Mouse (Mus musculus): ENCODE data around the gene Dclk1.
A peak's percentile ranks its signal among the peaks of the same experiment; 100 is the strongest.
"Not testable (repeated sequence)": the region's sequence is repeated elsewhere in the genome, so short reads cannot be mapped to it uniquely, and the experiment has no call there.

Gene Dclk1

GRCm38 (mm10) chr3:55241730-55242421, at the start of gene Dclk1:
Gene Dclk1, plus strand, starts transcription at chr3:55242364.
- no peak for DNase-seq (ENCODE audit: low read depth, low spot score)

GRCm38 (mm10) chr3:55193351-55193750, 48.8 kb upstream of the Dclk1 start:
- DNase-seq (ENCODE audit: low read depth, low spot score), result no peak

GRCm38 (mm10) chr3:55194792-55195191, 47.4 kb upstream of the Dclk1 start:
- DNase-seq (ENCODE audit: low read depth, low spot score), result no peak

GRCm38 (mm10) chr3:55195581-55196327, 46.4 kb upstream of the Dclk1 start:
- DNase-seq (ENCODE audit: low read depth, low spot score), result no peak

DNA sequence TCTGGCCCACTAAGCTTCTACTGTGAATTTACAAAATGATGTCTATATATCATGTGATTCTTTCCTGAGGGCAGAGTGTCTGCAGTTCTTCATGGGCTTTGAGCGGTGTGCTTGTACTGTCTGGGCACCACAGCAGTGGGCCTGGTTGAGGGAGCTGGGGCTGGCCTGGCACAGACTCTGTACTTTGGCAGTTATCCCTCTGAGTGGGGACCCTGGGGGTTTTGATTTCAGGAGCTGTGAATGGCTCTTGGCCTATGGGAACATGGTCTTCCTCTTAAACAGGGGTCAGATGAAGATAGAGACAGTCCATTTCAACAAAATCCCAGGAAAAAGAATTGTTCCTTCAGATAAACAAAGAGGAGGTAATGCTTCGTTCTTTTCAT, 45.8 kb upstream of the Dclk1 start:
- no peak for DNase-seq (ENCODE audit: low read depth, low spot score)

DNA sequence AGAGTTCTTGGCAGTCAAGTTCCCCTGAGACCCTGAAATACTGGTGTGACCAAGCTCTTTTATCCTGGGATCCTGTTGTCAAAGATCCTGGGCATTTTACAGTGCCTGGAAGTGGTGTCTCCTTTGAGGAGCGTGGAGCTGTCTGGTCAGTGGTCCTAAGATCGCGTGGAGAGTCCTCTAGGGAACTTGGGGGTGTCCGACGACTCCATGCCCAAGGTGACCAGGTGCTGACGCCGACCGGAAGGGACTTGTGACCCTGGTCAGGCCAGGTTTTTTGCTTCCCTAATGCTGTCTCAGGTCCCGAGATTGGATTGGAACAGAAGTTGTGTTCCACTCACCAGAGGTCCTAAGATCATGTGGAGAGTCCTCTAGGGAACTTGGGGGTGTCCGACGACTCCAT, 38.5 kb upstream of the Dclk1 start:
- not testable (repeated sequence) for DNase-seq (ENCODE audit: low read depth, low spot score)

GRCm38 (mm10) chr3:55206413-55206812, 35.8 kb upstream of the Dclk1 start:
- no peak for DNase-seq (ENCODE audit: low read depth, low spot score)

GRCm38 (mm10) chr3:55207665-55208064, 34.5 kb upstream of the Dclk1 start:
- DNase-seq (ENCODE audit: low read depth, low spot score), result no peak

GRCm38 (mm10) chr3:55212254-55212653, 29.9 kb upstream of the Dclk1 start:
- DNase-seq (ENCODE audit: low read depth, low spot score), result no peak

DNA sequence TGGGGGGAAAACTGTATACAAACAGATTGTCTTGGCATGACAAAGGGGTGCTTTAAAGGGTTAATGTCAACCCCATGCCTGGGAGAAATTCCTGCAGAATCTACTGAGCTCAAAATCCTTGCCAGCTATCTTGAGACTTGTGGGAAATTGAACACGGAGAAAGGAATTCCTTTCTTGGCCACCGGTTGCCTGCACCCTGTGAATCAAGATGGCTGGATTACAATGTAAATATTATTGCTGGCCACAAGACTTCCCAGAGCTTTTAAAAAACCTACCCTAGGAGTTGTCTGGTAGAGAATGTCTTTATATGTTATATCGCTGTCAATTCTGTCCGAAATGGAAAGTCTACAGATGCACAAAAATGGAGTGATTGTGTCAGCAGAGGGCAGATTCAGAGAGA, 28.4 kb upstream of the Dclk1 start:
- no peak for DNase-seq (ENCODE audit: low read depth, low spot score)

DNA sequence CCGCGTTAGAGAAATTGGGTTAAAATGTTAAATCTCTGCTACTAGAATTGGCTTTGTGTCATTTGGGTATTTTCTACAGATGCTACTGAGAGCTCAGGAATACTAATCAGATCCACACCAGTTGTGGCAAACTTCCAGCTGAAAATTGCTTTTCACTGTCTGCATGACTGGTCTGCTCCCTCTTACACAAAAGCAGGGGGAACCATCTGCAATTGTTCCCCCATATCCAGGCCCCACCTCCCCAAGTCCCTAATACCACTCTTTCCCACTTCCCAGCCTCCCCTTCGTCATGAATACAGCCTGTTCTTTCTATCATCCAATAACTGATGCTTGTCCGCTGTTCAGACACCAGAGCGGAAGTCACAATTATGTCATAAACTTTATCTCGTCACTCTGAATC, 27.8 kb upstream of the Dclk1 start:
- no peak for DNase-seq (ENCODE audit: low read depth, low spot score)

GRCm38 (mm10) chr3:55222502-55222901, 19.7 kb upstream of the Dclk1 start:
- DNase-seq (ENCODE audit: low read depth, low spot score), result no peak

- no peak for DNase-seq (ENCODE audit: low read depth, low spot score)
Measured at GRCm38 (mm10) chr3:55223862-55224261, 18.3 kb upstream of the Dclk1 start.

- peak; percentile 74 for DNase-seq (ENCODE audit: low read depth, low spot score)
Measured at GRCm38 (mm10) chr3:55226501-55227213, 15.5 kb upstream of the Dclk1 start.

- no peak for DNase-seq (ENCODE audit: low read depth, low spot score)
Measured at GRCm38 (mm10) chr3:55227214-55227581, 15.0 kb upstream of the Dclk1 start.

DNA sequence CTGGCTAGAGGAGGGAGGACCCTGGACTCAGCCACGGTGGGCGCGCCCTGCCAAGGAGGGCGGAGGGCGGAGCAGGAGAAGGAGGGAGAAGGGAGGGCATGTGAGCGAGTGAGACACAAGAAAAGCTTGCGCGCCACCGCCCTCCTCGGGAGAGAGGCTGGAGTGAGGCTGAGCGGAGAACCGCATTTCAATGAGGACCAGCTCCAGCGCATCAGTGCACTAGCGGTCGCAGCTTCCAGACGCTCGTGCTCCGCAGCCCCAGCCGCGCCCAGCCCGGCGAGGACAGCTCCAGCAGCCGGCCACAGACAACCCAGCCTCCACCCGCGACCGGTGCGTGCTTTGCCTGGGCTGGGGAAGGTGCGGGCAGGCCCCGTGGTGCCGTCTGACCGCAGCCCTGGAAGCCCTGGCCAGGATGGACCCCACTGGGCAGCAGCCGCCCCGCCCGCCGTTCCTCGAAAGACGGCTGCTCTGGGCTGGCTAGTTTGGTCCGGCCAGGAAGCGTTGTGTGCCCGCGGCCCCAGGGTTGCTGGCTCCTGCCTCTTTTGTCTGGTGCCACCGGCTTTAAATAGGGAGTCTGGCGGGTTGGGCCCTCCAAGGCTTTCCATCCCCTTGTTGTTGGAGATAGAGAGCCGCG, 375 bp downstream of the Dclk1 start:
- no peak for DNase-seq (ENCODE audit: low read depth, low spot score)

DNA sequence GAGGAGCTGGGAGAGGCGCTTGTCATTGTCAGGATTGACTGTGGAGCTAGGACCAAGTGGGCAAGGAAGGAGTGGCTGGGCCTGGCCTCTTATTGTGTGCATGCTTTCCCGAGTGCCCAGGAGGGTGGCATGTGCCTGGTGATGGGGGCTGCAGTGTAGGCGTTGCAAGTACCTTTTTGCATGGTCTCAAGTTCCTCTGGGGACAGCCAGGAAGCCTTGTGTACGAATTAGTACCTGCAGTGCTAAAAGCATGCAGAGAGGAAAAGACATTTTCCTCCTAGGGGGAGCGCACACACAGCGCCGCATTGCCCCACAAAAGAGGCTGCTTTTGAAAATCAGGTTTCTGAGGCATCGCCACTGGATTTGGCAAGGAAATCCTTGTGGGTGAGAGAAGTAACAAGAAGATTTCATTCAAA, 900 bp downstream of the Dclk1 start:
- no peak for DNase-seq (ENCODE audit: low read depth, low spot score)

DNA sequence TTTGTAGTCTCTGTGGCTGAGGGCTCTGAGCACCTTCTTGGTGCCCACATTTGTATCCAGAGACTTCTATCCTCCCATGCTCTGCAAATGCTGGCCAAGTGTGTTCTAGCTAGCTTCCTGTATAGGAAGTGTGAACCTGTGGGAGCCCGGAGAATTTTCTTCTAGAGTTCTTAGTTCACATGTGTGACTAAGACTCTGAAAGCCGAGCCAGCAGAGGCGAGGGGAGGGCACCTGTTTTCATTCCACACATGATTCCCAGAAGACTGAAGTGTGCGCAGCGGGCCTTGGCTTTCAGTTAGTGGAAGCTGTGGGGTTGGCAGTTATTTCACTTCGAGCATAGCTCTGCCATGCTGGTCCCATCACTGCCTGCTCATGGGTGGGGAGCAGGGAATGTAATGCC, 1.9 kb downstream of the Dclk1 start:
- DNase-seq (ENCODE audit: low read depth, low spot score), result no peak

DNA sequence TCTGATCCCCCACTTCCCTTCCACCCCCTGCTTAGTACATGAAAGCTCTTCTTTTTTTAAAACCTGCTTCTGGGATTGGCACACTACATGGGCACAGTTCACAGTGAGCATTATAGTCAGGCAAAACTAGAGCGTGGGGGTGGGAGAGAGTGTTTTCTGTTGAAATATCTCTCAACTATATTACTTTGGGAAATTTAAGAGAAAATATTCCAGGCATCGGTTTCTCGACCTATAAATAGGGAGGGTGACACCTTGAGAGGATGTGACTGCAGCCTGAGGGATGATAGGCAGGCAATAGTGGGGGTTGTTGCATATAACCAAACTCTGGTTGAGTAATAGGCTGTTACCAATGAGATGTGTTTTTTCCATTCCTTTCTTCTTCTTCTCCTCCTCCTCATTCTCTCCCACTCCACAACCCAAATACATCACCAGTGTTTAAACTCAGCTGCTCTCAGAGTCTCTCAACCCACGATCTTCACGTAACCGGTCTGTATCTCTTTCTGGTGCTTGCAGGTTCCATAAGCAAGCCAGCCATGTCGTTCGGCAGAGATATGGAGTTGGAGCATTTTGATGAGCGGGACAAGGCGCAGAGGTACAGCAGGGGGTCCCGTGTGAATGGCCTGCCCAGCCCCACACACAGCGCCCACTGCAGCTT, 4.6 kb downstream of the Dclk1 start:
- DNase-seq (ENCODE audit: low read depth, low spot score), result no peak

DNA sequence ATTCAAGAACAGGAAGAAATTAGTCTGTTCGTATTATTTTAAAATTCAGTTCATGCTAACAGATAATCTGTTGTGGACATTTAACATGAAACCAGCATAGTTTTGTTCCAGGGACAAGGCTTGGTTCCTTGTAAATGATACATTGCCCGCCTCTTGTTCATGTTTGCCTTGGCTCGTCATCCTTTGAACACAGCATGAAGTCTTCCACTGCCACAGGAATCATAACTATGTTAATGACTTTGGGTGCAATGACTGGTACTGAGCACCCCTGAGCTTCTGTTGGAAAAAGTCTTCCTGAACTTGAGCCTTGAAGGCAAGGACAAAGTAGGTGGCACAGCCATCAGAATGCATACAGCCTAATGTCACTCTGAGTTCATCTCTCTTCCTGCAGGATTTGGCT, 5.9 kb downstream of the Dclk1 start:
- DNase-seq (ENCODE audit: low read depth, low spot score), result no peak

DNA sequence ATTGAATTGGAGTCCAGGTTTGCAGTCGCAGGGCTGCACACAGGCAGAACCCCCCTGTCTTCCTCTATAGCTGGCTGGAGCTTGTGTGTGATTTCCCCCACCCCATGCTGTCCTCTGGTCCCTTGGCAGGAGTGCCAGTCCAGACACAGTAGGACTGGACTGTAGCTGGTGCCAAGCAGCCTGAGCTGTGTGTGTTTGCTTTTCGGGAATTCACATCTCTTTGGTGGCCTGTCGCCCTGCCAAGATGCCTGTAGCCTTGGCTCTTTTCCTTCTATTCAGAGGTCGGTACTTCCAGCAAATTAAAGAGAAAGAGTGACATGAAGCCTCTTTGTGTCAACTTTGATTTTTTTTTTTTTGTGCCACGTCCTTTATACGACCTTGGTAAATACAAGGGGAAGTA, 6.3 kb downstream of the Dclk1 start:
- DNase-seq (ENCODE audit: low read depth, low spot score), result no peak

- no peak for DNase-seq (ENCODE audit: low read depth, low spot score)
Measured at GRCm38 (mm10) chr3:55250631-55251030, 8.5 kb downstream of the Dclk1 start.

Measured in retina, adult 2 months (tissue).